Mouse (Mus musculus): ENCODE results near the gene Rad9a. TPM values are rescaled to one million over a fixed set of nuclear protein-coding genes. Genes with fewer than 3 reads are reported as not detected.
A peak's percentile ranks its signal among the peaks of the same experiment; 100 is the strongest.
"Not testable (repeated sequence)": the region's sequence is repeated elsewhere in the genome, so short reads cannot be mapped to it uniquely, and the experiment has no call there.

Rad9a gene
- polyA plus RNA-seq (2015; fragmentation: Nextera tagmentation; extraction: Ambion mirVana), result 36.2 and 38.1 TPM in 2 replicates

- Histone ChIP-seq H3K4me3 (peak within 1 kb of the TSS; percentile 57), H3K9ac (peak within 1 kb of the TSS; percentile 77), H3K4me2 (replicated peaks) (peak within 1 kb of the TSS; percentile 94), H3K9me3 (no peaks in the 10 kb centered on the region), H3K36me3 (peaks cover 37% of the 10 kb centered on the region), H3K27me3 (0 out of 2 replicates have a peak, but pooled peaks cover 2% of the 10 kb centered on the region), H3K27ac (peak within 1 kb of the TSS; percentile 39), H3K4me1 (peaks cover 32% of the 10 kb centered on the region)
- ATAC-seq (ENCODE audit: low FRiP score, low read depth), result peak; percentile 86
- under 1% methylated on average over 34 of the region's 34 CpGs for WGBS
These were observed at the start of gene Rad9a for GRCm38 (mm10) chr19:4201291-4201909. Rad9a (minus strand) TSS chr19:4201662.

GRCm38 (mm10) chr19:4248683-4249082 lies 47.2 kb upstream of the Rad9a start:
- WGBS, result 71% methylated on average over 1 of the region's 1 CpGs
- not testable (repeated sequence) for H3K27ac ChIP-seq; H3K4me1 ChIP-seq; ATAC-seq (ENCODE audit: low FRiP score, low read depth); H3K9me3 ChIP-seq; H3K27me3 ChIP-seq; H3K4me3 ChIP-seq; H3K9ac ChIP-seq; H3K36me3 ChIP-seq; H3K4me2 ChIP-seq (replicated peaks)

GRCm38 (mm10) chr19:4247010-4247409 lies 45.5 kb upstream of the Rad9a start:
- no peaks in the 10 kb centered on the region for H3K4me1 ChIP-seq
- H3K9ac ChIP-seq, result no peak overlapping the region
- no peak for ATAC-seq (ENCODE audit: low FRiP score, low read depth)
- no peak overlapping the region for H3K27ac ChIP-seq
- WGBS, result 60% methylated on average over 1 of the region's 1 CpGs
- no peak overlapping the region for H3K4me2 ChIP-seq (replicated peaks)
- no peak overlapping the region for H3K4me3 ChIP-seq
- H3K27me3 ChIP-seq, result no peaks in the 10 kb centered on the region
- no peaks in the 10 kb centered on the region for H3K36me3 ChIP-seq
- H3K9me3 ChIP-seq, result no peaks in the 10 kb centered on the region

GRCm38 (mm10) chr19:4244775-4245174 lies 43.3 kb upstream of the Rad9a start:
- WGBS, result 79% methylated on average over 6 of the region's 6 CpGs
- Histone ChIP-seq H3K9ac (no peak overlapping the region), H3K4me2 (replicated peaks) (no peak overlapping the region), H3K4me3 (no peak overlapping the region), H3K4me1 (peaks cover 6% of the 10 kb centered on the region; the same call in 1 of the 2 replicates), H3K9me3 (no peaks in the 10 kb centered on the region), H3K27me3 (no peaks in the 10 kb centered on the region), H3K27ac (no peak overlapping the region), H3K36me3 (no peaks in the 10 kb centered on the region)
- no peak for ATAC-seq (ENCODE audit: low FRiP score, low read depth)

GRCm38 (mm10) chr19:4242416-4242815 lies 41.0 kb upstream of the Rad9a start:
- Histone ChIP-seq H3K4me3 (no peak overlapping the region), H3K27ac (no peak overlapping the region), H3K9ac (no peak overlapping the region), H3K36me3 (no peaks in the 10 kb centered on the region), H3K27me3 (no peaks in the 10 kb centered on the region), H3K4me1 (peaks cover 6% of the 10 kb centered on the region; the same call in 1 of the 2 replicates), H3K9me3 (no peaks in the 10 kb centered on the region), H3K4me2 (replicated peaks) (no peak overlapping the region)
- 53% methylated on average over 3 of the region's 3 CpGs for WGBS
- no peak for ATAC-seq (ENCODE audit: low FRiP score, low read depth)

GRCm38 (mm10) chr19:4240247-4240668 lies 38.8 kb upstream of the Rad9a start:
- no peak overlapping the region for H3K4me2 ChIP-seq (replicated peaks)
- H3K4me1 ChIP-seq, result peaks cover 13% of the 10 kb centered on the region; the same call in 1 of the 2 replicates
- no peaks in the 10 kb centered on the region for H3K36me3 ChIP-seq
- H3K9me3 ChIP-seq, result no peaks in the 10 kb centered on the region
- ATAC-seq (ENCODE audit: low FRiP score, low read depth), result no peak
- no peaks in the 10 kb centered on the region for H3K27me3 ChIP-seq
- no peak overlapping the region for H3K27ac ChIP-seq
- 23% methylated on average over 8 of the region's 8 CpGs for WGBS
- no peak overlapping the region for H3K4me3 ChIP-seq
- H3K9ac ChIP-seq, result no peak overlapping the region

- ATAC-seq (ENCODE audit: low FRiP score, low read depth), result no peak
- H3K27ac ChIP-seq, result no peak overlapping the region
- 74% methylated on average over 4 of the region's 4 CpGs for WGBS
These were observed 33.1 kb upstream of the Rad9a start for GRCm38 (mm10) chr19:4234548-4234947.

GRCm38 (mm10) chr19:4232651-4233050 lies 31.2 kb upstream of the Rad9a start:
- H3K4me3 ChIP-seq, result peak overlapping the region; percentile 56; the same call in 1 of the 2 replicates
- H3K27me3 ChIP-seq, result peaks cover 12% of the 10 kb centered on the region; the same call in 1 of the 2 replicates
- WGBS, result 81% methylated on average over 7 of the region's 7 CpGs
- H3K36me3 ChIP-seq, result no peaks in the 10 kb centered on the region
- no peak overlapping the region for H3K9ac ChIP-seq
- no peak for ATAC-seq (ENCODE audit: low FRiP score, low read depth)
- H3K4me1 ChIP-seq, result peaks cover 20% of the 10 kb centered on the region
- peak overlapping the region; percentile 88; the same call in 1 of the 2 replicates for H3K4me2 ChIP-seq (replicated peaks)
- H3K27ac ChIP-seq, result no peak overlapping the region
- no peaks in the 10 kb centered on the region for H3K9me3 ChIP-seq

More at GRCm38 (mm10) chr19:4234548-4234947, 33.1 kb upstream of the Rad9a start:
- no peaks in the 10 kb centered on the region for H3K9me3 ChIP-seq
- H3K36me3 ChIP-seq, result no peaks in the 10 kb centered on the region
- no peak overlapping the region for H3K4me2 ChIP-seq (replicated peaks)
- peaks cover 20% of the 10 kb centered on the region for H3K4me1 ChIP-seq
- peaks cover 5% of the 10 kb centered on the region; the same call in 1 of the 2 replicates for H3K27me3 ChIP-seq
- H3K4me3 ChIP-seq, result no peak overlapping the region
- H3K9ac ChIP-seq, result no peak overlapping the region

- no peak for ATAC-seq (ENCODE audit: low FRiP score, low read depth)
- peak overlapping the region; percentile 56 for H3K27ac ChIP-seq
- H3K9me3 ChIP-seq, result no peaks in the 10 kb centered on the region
- peak overlapping the region; percentile 56 for H3K4me3 ChIP-seq
- peak overlapping the region; percentile 73 for H3K9ac ChIP-seq
- H3K4me2 ChIP-seq (replicated peaks), result peak overlapping the region; percentile 88
- H3K27me3 ChIP-seq, result peaks cover 12% of the 10 kb centered on the region; the same call in 1 of the 2 replicates
- H3K36me3 ChIP-seq, result no peaks in the 10 kb centered on the region
- peaks cover 20% of the 10 kb centered on the region for H3K4me1 ChIP-seq
- WGBS, result 64% methylated on average over 2 of the region's 2 CpGs
These were observed 30.7 kb upstream of the Rad9a start for GRCm38 (mm10) chr19:4232186-4232572.

- Histone ChIP-seq H3K4me2 (replicated peaks) (peak within 1 kb of the TSS; percentile 88), H3K27ac (peak within 1 kb of the TSS; percentile 56), H3K9ac (peak within 1 kb of the TSS; percentile 73), H3K4me3 (peak within 1 kb of the TSS; percentile 56), H3K4me1 (peaks cover 18% of the 10 kb centered on the region), H3K27me3 (peaks cover 12% of the 10 kb centered on the region; the same call in 1 of the 2 replicates), H3K9me3 (no peaks in the 10 kb centered on the region), H3K36me3 (no peaks in the 10 kb centered on the region)
- peak; percentile 90 for ATAC-seq (ENCODE audit: low FRiP score, low read depth)
- WGBS, result 11% methylated on average over 26 of the region's 26 CpGs
These were observed 30.1 kb upstream of the Rad9a start, which contains the start of gene Pold4 for GRCm38 (mm10) chr19:4231253-4232185. Pold4 (plus strand) TSS chr19:4231899.

GRCm38 (mm10) chr19:4230415-4230814 lies 29.0 kb upstream of the Rad9a start:
- 79% methylated on average over 8 of the region's 8 CpGs for WGBS
- Histone ChIP-seq H3K4me3 (no peak overlapping the region), H3K9me3 (no peaks in the 10 kb centered on the region), H3K27me3 (peaks cover 12% of the 10 kb centered on the region; the same call in 1 of the 2 replicates), H3K4me1 (peaks cover 14% of the 10 kb centered on the region), H3K4me2 (replicated peaks) (no peak overlapping the region), H3K36me3 (no peaks in the 10 kb centered on the region), H3K27ac (no peak overlapping the region), H3K9ac (no peak overlapping the region)
- no peak for ATAC-seq (ENCODE audit: low FRiP score, low read depth)

Data from limb, embryonic 13.5 days (tissue).